Mouse (Mus musculus) liver, adult 2 months (tissue): ENCODE data around the gene Agpat2.

Experiments
- CTCF ChIP-seq: fragments of 200-500 bp; IDR thresholded peaks from 2 replicates; pipeline ENCODE4 v1.5.1; 2011; ENCODE audit warnings: low read depth, low read length, control low read depth
- POLR2A ChIP-seq: fragments of 200-500 bp; IDR thresholded peaks from 2 replicates; pipeline ENCODE4 v1.6.1; 2011; ENCODE audit warnings: low read length, control low read depth; ENCODE audit not compliant: insufficient read depth; ENCODE audit errors: extremely low read depth

- no peak for TF ChIP-seq CTCF
- TF ChIP-seq POLR2A = no peak
Observed at GRCm38 (mm10) chr2:26605331-26605730, 1.1 kb upstream of the Agpat2 start.
